Mouse (Mus musculus) ES-Bruce4 (cell line): Measurements from ENCODE around the gene Lrg1.

Source experiments
- CTCF ChIP-seq: IDR thresholded peaks from one replicate; pipeline ENCODE4 v1.8.1; 2011; ENCODE audit warnings: low read depth, low read length
- EP300 ChIP-seq: IDR thresholded peaks from 2 replicates; pipeline ENCODE4 v1.6.1; 2011; ENCODE audit warnings: low read depth, low read length; ENCODE audit not compliant: insufficient read depth
- POLR2A ChIP-seq: IDR thresholded peaks from one replicate; pipeline ENCODE4 v1.8.1; 2011; ENCODE audit warnings: low read length; ENCODE audit not compliant: insufficient read depth

- TF ChIP-seq POLR2A, result no peak
- TF ChIP-seq CTCF, result no peak
- TF ChIP-seq EP300, result no peak
Observed at GRCm38 (mm10) chr17:56092312-56092711, 29.5 kb downstream of the Lrg1 start.
